Mouse (Mus musculus) cerebellum, adult 8-10 months (tissue): ENCODE measurements around the gene Uvrag.

Source experiments
- DNase-seq: peaks from one replicate; pipeline ENCODE4 v3.0.0; 2022

The Uvrag gene

DNA sequence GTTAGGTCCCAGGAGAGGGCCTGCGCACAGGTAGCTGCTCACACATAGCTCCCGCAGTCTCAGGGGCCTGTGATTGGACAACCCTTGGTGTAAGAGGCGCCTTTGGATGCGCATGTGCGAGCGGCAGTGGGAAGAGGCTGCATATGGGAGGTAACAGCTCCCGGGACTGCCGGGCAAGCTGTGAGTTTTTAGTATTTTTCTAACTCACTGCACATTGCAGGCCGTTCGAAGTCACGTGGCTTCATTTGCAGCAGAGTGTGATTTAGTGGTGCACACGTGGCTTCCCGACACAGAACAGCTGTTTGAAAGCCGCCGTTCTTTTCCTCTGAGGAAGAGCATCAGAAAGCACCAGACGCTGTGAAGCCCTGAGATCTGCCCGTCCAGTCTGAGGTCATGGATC lies 125.5 kb downstream of the Uvrag start:
- DNase-seq: peak; percentile 36

DNA sequence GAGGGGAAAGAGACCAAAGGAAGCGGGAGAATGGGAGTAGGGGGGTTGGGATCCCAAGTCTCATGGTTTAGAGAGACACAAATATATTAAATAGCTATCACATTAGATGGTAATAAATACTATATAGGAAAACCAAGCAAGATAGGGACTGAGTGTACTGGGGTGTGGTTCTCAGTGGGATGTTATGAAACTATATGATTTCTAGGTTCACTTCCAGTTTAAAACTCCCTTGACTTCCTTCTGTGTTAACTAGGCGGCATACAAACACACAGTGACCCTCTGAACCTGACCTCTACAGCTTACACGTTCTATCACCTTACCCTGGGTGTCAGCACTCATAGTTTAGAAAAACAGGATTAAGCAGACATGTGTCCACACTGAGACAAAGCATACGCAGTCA lies 126.3 kb downstream of the Uvrag start:
- DNase-seq: no peak

DNA sequence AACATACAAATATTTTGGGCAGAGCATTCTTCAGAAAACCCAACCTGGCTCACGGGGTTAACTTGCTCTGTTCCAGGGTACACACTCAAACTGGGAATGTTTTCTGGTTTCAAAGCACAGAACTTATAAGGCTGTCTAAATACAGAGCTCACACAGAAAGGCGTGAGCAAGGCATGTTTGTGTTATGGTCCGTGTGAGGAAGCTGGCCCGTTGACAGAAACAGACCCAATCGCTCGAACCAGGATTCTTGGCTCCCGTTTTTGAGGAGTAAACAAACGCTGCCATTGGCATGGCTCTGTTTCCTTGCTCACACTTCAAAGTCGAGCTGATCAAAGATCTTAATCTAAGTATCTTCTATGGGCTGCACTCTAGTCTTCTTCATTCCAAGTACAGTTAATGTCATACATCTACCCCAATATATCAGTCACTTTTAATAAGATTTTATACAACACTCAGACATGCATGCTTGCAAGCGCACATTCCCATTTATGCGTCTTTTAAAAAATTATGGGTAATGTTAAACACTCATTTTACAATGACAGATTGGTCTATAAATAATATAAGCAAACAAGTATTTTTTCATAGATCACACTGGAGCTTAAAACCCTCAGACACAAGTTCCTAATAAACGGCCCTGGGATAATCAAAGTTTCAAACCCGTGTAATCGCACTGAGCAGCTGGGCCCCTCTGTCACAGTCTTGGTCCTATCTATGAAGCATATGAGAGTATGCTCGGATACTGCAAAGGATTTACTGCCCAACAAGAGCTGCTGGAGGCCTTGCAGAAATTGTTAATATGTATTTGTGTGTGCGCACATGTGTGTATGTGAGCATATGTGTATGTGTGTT lies 133.2 kb downstream of the Uvrag start:
- DNase-seq: no peak

DNA sequence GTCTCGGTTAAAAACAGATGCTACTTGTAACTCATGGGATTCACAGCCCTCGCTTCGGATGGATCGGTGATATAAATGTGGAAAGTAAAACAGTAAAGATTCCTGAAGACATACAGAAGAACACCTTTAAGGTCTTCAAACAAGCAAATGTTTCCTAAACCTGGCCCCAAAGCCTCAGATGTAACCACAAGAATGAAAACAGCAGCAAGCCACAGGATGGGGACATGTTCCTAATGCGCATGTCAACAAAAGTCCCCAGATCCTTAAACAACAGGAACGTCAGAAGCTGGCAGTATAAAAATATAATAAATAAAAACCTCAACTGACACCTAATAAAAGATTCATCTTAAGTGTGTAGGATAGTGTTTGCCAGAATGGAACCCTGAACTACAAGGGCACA lies 137.7 kb downstream of the Uvrag start:
- no peak for DNase-seq

DNA sequence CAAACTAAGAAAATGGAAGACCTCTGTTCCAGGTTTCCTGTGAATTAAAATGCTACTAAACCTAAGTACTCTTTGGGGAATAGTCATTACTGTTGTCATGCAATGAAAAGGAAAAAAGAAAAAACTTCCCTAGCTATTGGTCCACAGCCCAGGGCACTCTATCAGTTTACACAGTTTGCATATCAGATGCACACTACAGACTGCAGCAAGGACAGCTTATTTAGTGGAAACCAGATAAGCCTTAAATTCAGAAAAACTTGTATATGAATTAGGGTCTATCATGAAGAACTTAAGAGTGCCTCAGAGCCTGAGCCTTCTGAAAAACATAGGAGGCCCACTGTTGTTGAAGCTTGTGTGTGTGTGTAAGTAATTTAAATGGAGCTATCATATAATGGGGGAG lies 142.2 kb downstream of the Uvrag start:
- DNase-seq: no peak

DNA sequence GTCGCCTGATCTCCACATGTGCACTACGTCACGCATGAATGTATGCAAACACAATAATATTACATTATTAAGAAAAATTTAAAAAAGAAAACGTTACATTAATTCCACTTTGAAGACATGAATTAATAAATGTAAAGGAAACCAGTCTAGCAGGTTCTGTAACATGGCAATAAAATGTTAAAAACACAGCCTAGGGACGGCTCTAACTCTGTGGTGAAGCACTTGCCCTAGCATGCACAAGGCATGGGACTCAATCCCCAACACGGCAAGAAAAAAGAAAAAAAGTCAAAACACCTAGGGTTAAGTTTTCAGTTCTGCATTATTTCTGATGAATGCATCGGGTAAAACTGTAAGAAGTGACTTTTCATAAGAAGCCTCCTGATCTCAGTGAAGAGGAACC lies 143.2 kb downstream of the Uvrag start:
- no peak for DNase-seq

DNA sequence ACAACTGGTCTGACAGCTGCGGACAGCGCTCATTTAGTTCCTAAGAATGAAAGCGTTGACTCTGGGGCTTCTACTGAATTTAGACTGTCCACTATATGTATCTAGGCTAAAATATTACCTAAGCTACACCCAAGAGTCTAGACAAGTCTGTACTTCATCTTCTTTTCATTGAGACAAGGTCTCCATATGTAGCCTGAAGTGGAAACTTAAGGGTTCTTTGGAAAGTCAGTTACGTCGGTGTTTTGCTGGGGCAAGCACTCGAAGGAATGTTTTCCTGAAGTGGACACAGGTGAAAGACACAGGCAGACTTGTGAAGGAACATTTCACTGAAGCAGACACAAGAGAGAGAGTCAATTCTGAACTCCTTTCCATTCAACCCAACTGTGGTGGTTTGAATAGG lies 144.2 kb downstream of the Uvrag start:
- no peak for DNase-seq

DNA sequence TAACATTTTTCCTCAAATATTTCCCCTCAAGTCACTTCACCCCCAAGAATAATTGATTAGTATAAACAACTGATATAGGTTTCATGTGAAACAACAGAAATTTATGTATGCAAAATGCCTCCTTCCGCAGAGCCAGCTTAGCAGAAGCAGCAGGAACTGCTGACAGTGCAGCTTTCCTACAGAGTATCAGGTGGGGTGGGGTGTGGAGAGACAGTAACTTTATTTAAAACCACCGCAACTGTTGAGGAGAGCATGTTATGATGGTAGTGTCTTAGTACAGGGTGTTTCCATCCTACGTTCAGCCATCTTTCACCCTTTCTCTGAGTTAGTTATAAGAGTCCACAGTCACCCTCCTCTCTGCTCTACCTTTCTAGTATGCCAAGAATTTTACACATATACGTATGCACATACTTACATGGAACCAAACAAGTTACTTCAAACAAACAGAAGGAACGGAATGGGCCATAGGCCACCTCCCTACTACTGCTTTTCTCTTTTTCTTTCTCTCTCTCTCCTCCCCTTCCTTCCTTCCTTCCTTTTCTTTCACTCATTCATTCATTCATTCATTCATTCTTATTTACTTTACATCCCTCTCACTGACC lies 145.7 kb downstream of the Uvrag start:
- DNase-seq: no peak

DNA sequence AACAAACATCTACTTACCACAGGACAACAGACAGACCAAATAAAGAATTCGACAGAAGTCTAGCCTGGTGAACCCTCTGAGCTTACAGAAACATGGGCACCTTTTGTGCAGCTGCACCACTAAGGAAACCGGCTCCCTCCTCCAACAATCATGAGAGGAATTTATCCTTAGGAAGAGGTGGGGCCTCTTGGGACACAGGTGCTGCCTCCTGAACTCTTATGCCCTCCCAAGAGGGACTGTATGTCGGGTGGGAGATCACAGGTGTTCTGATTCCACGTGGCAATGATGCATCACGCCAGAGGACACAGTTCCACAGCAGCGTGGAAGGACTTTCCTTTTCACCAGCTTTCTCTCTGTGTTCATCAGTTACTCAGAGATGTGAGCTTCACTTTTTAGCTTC lies 146.8 kb downstream of the Uvrag start:
- DNase-seq: no peak

DNA sequence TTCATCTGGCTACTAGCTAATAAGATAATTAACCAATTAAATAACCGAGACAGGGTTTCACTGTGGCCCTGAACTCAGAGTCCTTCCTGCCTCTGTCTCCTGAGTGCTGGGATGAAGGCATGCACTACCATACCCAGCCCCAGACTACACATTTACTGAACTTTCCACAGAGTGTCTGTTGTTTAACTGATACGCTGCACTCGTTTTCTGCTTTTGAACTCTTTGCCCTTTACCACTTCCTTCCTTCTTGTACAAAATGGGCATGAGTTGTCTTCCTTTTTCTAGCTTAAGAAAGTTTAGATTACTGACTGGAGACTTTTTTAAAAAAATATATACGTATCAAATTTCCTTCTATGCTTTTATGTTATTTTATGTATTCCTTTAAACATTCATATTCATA lies 147.5 kb downstream of the Uvrag start:
- no peak for DNase-seq

DNA sequence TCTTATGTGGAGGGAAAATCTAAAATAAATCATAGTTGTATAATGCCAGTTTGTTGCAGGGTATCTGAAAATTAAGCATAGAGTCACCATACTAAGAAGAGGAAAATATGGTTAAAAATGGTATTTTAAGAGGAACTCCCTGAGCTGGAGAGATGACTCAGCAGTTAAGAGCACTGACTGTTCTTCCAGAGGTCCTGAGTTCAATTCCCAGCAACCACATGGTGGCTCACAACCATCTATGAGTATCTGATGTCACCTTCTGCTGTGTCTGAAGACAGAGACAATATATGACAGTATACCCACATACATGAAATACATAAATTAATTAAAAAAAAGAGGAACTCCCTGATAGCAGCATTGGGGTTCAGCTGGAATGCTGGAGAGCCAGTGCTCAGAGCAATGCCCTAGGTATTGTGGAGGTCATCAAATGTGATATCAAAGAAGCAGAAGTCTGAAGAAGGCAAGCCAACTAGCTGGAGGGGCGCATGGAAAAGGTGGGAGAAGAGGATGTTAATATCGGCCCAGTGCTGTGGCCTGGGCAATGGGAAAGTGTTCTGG lies 149.7 kb downstream of the Uvrag start:
- no peak for DNase-seq

DNA sequence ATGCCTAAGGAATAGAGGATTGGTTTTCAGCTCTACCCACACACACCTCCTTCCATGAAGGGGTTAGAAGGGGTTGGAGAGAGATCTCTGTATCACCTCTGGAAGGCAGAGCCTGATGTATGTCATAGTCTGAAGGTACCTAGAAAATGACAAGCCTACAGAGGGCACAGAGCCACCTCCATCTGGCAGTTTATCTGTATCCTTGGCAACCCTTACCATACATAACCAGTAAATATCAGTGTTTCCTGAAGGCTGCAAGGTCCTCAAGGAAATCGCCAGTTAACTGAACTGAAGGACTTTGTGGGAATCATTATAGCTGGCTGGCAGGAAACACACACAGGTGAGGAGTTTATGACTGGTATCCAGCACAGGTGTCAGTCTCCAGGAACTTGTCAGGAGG lies 150.4 kb downstream of the Uvrag start:
- no peak for DNase-seq

DNA sequence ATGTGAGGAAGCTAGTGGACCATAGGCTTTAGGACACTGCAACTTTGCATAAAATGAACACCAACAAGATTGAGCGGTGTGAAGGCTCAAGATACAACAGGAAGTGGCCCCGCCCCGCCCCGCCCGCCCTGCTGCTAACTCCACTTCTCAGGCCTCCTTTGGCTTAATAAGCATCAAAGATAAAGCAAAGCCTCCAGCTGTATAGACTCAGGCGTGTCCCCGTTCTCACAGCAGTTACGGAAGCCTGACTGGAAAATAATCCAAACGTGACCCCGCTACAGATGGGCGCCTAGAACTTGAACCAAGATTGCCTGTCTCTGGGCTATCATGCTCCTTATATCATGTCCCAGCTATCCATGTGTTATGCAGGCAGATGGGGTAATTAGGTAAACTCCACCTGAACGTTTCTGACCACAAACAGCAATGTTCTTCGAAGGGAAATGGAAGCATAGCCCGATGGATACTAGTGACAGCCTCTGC lies 153.9 kb downstream of the Uvrag start:
- no peak for DNase-seq

DNA sequence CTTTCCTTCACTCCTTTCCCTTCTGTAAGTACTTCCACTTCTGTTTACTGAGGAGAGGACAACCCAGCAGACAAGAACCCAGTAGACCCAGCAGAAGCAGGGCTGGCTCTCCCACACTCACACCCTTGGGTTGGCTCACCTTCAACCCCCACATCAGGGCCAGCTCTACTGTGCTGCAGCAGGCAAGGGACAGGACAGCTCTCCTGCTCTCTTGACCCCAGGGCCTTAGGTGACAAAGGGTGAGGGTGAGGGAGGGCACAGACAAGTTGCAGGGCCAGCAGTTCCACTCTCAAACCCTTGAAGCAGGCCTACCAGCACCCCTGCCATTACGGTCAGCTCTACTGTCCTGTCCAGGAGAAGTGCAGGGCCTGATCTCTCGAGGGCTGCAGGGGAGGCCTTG lies 155.0 kb downstream of the Uvrag start:
- no peak for DNase-seq

DNA sequence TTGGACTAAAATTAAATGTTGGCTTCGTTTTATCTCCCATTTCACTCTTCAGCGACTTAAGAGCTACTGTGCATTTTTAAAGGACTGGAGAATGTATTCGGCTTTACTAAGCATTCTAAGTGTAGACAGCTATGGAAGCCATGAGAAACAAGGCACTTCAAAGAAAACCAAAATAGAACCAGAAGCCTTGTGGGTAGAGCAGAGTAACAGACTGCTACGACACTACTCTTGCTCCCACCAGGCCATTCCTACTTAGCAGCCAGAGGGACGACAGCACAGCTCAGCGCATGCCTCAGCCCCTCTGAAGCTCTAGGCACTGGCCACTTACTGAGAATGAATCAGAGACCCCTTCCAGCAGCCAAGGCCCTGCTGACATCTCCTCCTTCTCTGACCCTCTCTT lies 155.5 kb downstream of the Uvrag start:
- DNase-seq: no peak

DNA sequence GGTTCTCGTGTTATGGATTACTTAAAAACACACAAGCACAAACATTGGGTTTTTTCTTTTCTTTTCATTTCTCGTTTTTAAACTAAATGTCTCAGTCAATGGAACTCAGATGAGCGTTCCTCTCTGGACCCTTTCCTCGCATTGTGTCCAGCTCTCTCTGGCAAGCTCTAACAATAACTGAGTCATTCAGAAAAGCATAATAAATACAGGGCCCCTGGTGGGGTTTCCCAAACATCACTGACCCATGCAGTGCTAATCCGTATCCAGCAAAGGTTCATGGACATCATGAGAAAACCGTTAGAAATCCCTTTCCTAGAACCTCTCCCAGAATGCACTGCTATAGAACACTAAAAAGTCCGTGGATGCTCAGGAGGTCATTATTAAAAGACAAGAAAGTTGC lies 156.6 kb downstream of the Uvrag start:
- DNase-seq: no peak

DNA sequence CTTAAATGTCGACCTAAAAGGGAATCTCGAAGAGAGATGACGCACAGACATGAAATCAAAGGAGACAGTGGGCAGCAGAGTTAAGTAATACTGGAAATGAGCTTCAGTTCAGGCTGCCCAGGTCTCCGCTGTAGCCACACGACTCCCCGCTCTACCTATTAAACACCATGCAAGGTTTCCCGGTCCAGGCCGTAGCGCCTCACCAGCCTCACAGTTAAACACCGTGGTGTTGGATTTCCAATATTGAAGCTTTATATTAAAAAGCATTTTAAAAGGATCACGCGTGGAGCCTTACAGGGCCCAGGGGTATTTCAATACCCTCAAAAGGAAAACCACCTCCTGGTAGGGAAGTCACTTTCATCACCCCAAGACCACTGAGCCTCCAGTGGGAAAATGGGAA lies 157.9 kb downstream of the Uvrag start:
- no peak for DNase-seq

DNA sequence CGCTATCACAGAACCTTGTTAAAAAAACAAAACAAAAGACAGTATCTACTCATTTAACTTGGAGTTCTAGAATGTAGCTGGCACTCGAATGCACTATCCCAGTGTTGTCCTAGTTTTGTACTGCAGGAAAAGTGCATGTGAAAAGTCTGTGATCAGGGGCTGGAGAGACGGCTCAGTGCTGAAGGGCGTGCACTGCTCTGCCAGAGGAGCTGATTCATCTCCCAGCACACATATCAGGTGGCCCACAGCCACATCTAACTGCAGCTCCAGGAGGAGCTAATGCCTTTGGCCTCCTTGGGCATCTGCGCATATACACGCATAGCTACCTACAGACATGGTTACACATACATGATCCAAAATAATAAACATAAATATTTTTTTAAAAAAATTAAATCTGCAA lies 159.5 kb downstream of the Uvrag start:
- no peak for DNase-seq

DNA sequence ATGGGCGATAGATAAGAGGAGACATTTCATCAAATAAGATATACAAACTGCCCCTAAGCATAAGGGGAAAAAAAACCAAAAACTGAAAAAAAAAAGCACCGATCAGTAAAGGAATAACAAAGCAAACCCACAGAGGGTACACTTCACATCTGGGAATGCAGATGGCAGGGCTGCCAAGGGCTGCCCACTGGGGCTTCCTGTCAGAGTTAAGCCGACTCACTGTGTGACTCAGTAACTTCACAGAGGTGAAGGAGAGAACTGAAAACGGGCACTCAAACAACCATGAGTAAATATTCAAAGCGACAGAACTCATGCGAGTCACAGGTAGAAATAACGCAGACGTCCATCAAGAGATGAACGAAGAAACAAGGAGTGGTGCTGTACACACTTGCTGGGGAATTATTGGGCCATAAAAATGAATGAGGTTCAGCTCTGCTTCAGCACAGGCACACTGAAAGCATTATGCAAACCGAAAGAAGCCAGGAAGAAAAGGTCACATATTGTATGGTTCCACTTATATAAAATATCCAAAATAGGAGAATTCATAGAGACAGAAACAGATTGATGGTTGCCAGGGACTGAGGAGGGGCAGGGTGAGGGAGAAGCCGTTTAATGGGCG lies 164.0 kb downstream of the Uvrag start:
- DNase-seq: no peak

DNA sequence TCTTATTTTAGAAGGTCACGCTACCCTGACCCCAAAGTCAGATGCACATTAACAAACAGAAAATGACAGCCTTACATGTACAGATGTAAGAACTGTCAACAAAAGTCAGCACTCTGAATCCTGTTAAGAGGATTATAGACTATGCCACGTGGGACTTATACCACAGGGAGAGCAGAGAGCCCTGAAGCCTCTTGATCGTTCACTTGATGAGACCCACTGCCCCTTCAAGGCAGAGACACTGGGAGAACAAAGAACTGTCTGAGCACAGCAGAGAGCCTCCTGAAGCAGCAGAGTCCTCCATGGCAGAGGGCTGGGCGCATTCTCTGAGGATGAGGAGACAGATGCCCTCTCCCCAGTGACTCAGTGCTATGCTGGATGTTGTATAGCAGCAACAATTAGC lies 166.4 kb downstream of the Uvrag start:
- no peak for DNase-seq

DNA sequence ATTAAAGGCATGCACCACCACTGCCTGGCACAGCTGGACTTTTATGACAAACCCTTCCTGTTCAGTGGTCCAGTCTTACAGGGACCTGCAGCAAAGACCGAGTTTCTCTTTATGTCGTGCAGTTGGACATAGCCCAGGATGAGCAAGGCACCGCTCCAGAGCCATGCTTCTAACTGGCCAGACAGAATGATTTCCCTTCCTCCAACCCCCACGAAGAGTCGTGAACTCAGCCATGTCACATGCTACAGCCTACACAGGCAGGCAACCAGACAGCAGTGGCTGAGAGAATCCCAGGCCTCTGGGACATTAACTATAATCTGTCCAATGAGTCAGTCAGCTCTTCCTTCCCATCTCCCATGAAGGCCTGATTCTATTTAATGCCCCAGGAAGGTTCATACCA lies 170.2 kb downstream of the Uvrag start:
- no peak for DNase-seq

DNA sequence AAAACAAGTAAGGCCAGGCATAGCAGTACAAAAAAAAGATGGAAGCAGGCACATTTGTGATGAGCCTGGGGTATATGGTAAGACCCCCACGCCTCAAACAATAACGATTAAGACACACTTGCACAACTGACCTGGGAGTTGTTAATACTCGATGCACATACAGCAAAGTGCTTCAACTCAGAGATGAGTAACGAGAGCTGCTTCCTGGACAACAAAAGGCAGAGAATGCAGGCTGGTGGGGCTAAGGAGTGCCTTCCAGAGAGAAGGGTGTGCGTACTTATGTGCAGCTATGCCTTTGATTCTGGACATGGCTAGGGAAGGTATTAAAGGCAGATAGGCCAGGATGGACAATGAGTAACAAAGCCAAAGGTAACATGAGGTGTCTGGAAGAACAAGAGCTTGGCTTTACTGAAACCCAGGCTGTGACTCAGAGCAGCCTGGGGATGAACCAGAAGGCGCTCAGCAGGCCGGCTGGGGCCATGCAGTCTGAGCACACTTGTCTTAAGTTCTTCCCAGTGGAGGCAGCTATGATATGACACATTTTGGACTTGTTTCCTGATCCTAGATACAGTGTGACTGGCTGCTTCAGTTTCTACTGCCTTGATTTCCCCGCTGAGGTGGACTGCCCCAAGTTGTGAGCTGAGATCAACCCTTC lies 172.1 kb downstream of the Uvrag start:
- DNase-seq: peak; percentile 57

DNA sequence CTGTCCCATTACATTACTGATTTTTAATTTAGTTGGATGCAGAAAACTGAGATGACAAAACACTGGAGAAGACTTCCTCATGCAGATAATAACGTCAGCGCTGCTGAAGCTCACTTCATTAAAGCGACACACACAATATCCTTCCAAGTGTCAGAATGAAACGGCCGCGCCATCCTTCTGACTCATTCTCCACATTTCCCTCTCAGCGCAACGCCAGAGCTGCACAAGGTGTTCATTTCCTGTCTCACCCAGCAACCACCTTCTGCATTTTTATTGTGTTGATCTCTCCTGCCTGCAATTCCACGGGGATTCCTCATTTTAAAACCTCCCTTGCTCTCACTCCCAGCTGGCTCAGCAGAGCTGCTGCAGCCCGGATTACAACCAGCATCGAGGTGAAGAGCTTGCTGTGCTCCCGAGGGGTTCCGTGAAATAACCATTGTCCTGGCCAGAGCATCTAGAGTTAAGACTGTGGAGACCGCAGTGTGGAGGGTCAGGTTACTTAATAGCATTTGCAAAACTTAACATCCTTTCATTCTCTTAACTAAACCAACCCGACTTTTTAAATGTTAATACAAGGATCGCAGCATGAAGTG lies 172.8 kb downstream of the Uvrag start:
- DNase-seq: no peak
